Mouse (Mus musculus) MEL (cell line): Measurements from ENCODE around the gene Nxnl1. TPM values are rescaled to one million over a fixed set of nuclear protein-coding genes. Genes with fewer than 3 reads are reported as not detected.

Experiments
- DNase-seq: peaks from one replicate; pipeline ENCODE4 v3.0.0; 2011; ENCODE audit warnings: low read depth, low spot score
- H3K27ac ChIP-seq: 2 replicates; pipeline ENCODE4 v1.5.1; 2012; ENCODE audit warnings: low read depth, mild to moderate bottlenecking, control low read depth, low read length, moderate library complexity; ENCODE audit not compliant: control insufficient read depth
- H3K27me3 ChIP-seq, 2 experiments: fragments of 150-350 bp in 1 of 2; sonication (generic) in 1 of 2; 2 replicates each; pipeline ENCODE4 v1.6.1; 2012; ENCODE audit warnings: low read length in 2 of 2, mild to moderate bottlenecking in 2 of 2, improper control_type of control experiment in 1 of 2, moderate library complexity in 1 of 2; ENCODE audit not compliant: insufficient read depth in 2 of 2, control insufficient read depth in 1 of 2
- H3K36me3 ChIP-seq, 2 experiments: 2 replicates each; pipeline ENCODE4 v1.6.1; 2012 to 2014; ENCODE audit warnings: low read length in 2 of 2, improper control_type of control experiment in 1 of 2, inconsistent platforms in 1 of 2, mild to moderate bottlenecking in 1 of 2; ENCODE audit not compliant: insufficient read depth in 2 of 2, control insufficient read depth in 1 of 2
- H3K4me1 ChIP-seq, 2 experiments: fragments of 150-350 bp in 1 of 2; sonication (generic) in 1 of 2; 2 replicates each; pipeline ENCODE4 v1.6.1; 2012; ENCODE audit warnings: low read length in 2 of 2, improper control_type of control experiment in 1 of 2, mild to moderate bottlenecking in 1 of 2; ENCODE audit not compliant: insufficient read depth in 2 of 2, control insufficient read depth in 1 of 2
- H3K4me3 ChIP-seq, 2 experiments: fragments of 150-350 bp in 1 of 2; sonication (generic) in 1 of 2; 2 replicates each; pipeline ENCODE4 v1.5.1; 2012; ENCODE audit warnings: low read depth in 2 of 2, low read length in 2 of 2, mild to moderate bottlenecking in 2 of 2, moderate library complexity in 2 of 2, control low read depth in 1 of 2, improper control_type of control experiment in 1 of 2; ENCODE audit not compliant: control insufficient read depth in 1 of 2, insufficient read depth in 1 of 2
- H3K79me2 ChIP-seq: 2 replicates; pipeline ENCODE4 v1.6.1; 2012; ENCODE audit warnings: mild to moderate bottlenecking, low read length, moderate library complexity; ENCODE audit not compliant: control insufficient read depth, poor library complexity, insufficient read depth
- H3K9ac ChIP-seq: 2 replicates; pipeline ENCODE4 v1.6.1; 2012; ENCODE audit warnings: low read depth, mild to moderate bottlenecking, control low read depth, low read length, moderate library complexity; ENCODE audit not compliant: control insufficient read depth, poor library complexity, severe bottlenecking
- H3K9me3 ChIP-seq: fragments of 150-350 bp; sonication (generic); replicated peaks from 2 replicates; pipeline ENCODE4 v1.6.1; 2012; ENCODE audit warnings: mild to moderate bottlenecking, low read length, improper control_type of control experiment, moderate library complexity; ENCODE audit not compliant: insufficient read depth
- BHLHE40 ChIP-seq: IDR thresholded peaks from 2 replicates; pipeline ENCODE4 v1.6.1; 2012; ENCODE audit warnings: low read depth, mild to moderate bottlenecking, inconsistent platforms, low read length, improper control_type of control experiment, borderline replicate concordance
- EP300 ChIP-seq, 2 experiments: IDR thresholded peaks; 2 replicates each; pipeline ENCODE4 v1.6.1; 2011; ENCODE audit warnings: improper control_type of control experiment in 2 of 2, low read length in 2 of 2, low read depth in 1 of 2, mild to moderate bottlenecking in 1 of 2
- GABPA ChIP-seq: IDR thresholded peaks from 2 replicates; pipeline ENCODE4 v1.6.1; 2012; ENCODE audit warnings: low read depth, mild to moderate bottlenecking, inconsistent platforms, low read length, improper control_type of control experiment, moderate library complexity
- GATA1 ChIP-seq: IDR thresholded peaks from 2 replicates; pipeline ENCODE4 v1.6.1; 2011; ENCODE audit warnings: low read depth, low read length, improper control_type of control experiment
- JUND ChIP-seq: IDR thresholded peaks from 2 replicates; pipeline ENCODE4 v1.6.1; 2011; ENCODE audit warnings: low read depth, mild to moderate bottlenecking, improper control_type of control experiment, low read length
- MXI1 ChIP-seq: IDR thresholded peaks from 2 replicates; pipeline ENCODE4 v1.6.1; 2011; ENCODE audit warnings: mild to moderate bottlenecking, low read depth, low read length, improper control_type of control experiment
- MYB ChIP-seq: IDR thresholded peaks from 2 replicates; pipeline ENCODE4 v1.6.1; 2011; ENCODE audit warnings: mild to moderate bottlenecking, low read depth, low read length, improper control_type of control experiment
- NELFE ChIP-seq: IDR thresholded peaks from 2 replicates; pipeline ENCODE4 v1.6.1; 2011; ENCODE audit warnings: low read depth, low read length, improper control_type of control experiment
- POLR2A ChIP-seq, 2 experiments: IDR thresholded peaks; 2 replicates each; pipeline ENCODE4 v1.6.1; 2011 to 2012; ENCODE audit warnings: low read length in 2 of 2, mild to moderate bottlenecking in 2 of 2, control low read depth in 1 of 2, improper control_type of control experiment in 1 of 2, low read depth in 1 of 2, moderate library complexity in 1 of 2; ENCODE audit not compliant: control insufficient read depth in 1 of 2, insufficient read depth in 1 of 2, poor library complexity in 1 of 2
- POLR2AphosphoS5 ChIP-seq: IDR thresholded peaks from 2 replicates; pipeline ENCODE4 v1.6.1; 2012; ENCODE audit warnings: low read depth, borderline replicate concordance, mild to moderate bottlenecking, inconsistent platforms, low read length, moderate library complexity, mixed read lengths
- RCOR1 ChIP-seq: IDR thresholded peaks from 2 replicates; pipeline ENCODE4 v1.6.1; 2012; ENCODE audit warnings: low read depth, mild to moderate bottlenecking, inconsistent platforms, low read length, improper control_type of control experiment
- TAL1 ChIP-seq: IDR thresholded peaks from 2 replicates; pipeline ENCODE4 v1.6.1; 2012; ENCODE audit warnings: mild to moderate bottlenecking, inconsistent platforms, low read length, moderate library complexity, mixed read lengths
- TBP ChIP-seq: IDR thresholded peaks from 2 replicates; pipeline ENCODE4 v1.8.0; 2011; ENCODE audit warnings: low read depth, low read length, improper control_type of control experiment
- USF1 ChIP-seq: IDR thresholded peaks from 2 replicates; pipeline ENCODE4 v1.6.1; 2014; ENCODE audit warnings: low read depth, mild to moderate bottlenecking, inconsistent platforms, low read length, improper control_type of control experiment, moderate library complexity
- ZKSCAN1 ChIP-seq: IDR thresholded peaks from 2 replicates; pipeline ENCODE4 v1.6.1; 2012; ENCODE audit warnings: low read depth, mild to moderate bottlenecking, inconsistent platforms, low read length, improper control_type of control experiment, moderate library complexity
- ZMIZ1 ChIP-seq: IDR thresholded peaks from 2 replicates; pipeline ENCODE4 v1.6.1; 2012; ENCODE audit warnings: low read depth, mild to moderate bottlenecking, inconsistent platforms, low read length, improper control_type of control experiment, moderate library complexity
- polyA plus RNA-seq, 2 experiments: library from polyadenylated mRNA; stranded (reverse) in 1 of 2; unstranded in 1 of 2; fragments of >175 nt in 1 of 2; fragments of >200 nt in 1 of 2; gene quantifications; 2 replicates each; pipeline versions ENCODE4 v1.2.1 to v1.2.4; 2012; ENCODE audit warnings: low replicate concordance in 2 of 2, low read depth in 1 of 2; ENCODE audit not compliant: insufficient read length in 2 of 2, insufficient read depth in 1 of 2, missing spikeins in 1 of 2
- total RNA-seq: library from RNA; depleted of rRNA; stranded (reverse); fragments of 300-350 nt; gene quantifications from 2 replicates; pipeline ENCODE4 v1.2.3, GENCODE M21; 2012

Gene Nxnl1
- total and polyA plus RNA-seq, 3 experiments, result 0.04 to 1.2 TPM; not detected in 1

DNA sequence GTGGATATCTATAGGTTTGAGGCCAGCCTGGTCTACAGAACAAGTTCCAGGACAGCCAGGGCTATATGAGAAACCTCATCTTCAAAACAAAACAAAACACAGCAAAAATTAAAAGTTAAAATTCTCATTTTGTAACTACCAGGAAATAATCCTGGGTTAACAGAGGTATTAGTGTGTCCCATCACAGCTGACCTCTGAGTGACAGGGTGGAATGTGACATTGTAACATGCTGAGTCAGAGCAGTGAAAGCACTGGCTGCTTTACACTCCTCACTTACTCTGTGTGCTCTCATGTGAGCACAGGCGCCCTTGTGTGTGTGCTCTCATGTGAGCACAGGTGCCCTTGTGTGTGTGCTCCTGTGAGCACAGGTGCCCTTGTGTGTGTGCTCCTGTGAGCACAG, 8.6 kb upstream of the Nxnl1 start:
- Histone ChIP-seq H3K9me3 (no peaks in the 10 kb centered on the region), H3K9ac (no peak overlapping the region), H3K79me2 (no peaks in the 10 kb centered on the region), H3K27me3 (no peaks in the 10 kb centered on the region; a peak in 2 of 4 replicates), H3K27ac (no peak overlapping the region), H3K4me1 (0 out of 4 replicates have a peak, but pooled peaks cover 0 to 4% of the 10 kb centered on the region in 2 experiments), H3K4me3 (no peak overlapping the region), H3K36me3 (no peaks in the 10 kb centered on the region)
- no peak for DNase-seq
- TF ChIP-seq MYB, result no peak
- TF ChIP-seq POLR2AphosphoS5, result no peak
- TF ChIP-seq GATA1, result no peak
- TF ChIP-seq TBP, result no peak
- no peak for TF ChIP-seq BHLHE40
- TF ChIP-seq, all 39 proteins: peak for 0

DNA sequence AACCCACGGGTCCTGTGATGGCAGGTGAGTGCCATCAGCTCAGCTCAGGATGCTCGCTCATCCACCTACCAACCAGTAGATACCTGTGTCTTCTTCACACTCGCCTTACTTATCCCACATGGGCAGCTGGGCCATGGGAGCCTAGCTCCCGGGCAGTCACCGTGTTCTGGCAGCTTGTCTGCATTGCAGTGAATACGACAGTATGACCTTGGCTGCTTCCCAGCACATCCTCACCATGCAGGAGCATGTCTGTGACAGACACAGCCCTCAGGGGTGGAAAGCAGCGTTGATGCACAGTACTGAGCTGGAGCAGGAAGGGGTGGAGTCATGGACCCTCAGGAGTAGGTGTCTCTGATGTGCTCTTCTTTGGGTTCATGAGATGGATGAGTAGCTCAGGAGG, 8.0 kb upstream of the Nxnl1 start:
- TF ChIP-seq RCOR1, result no peak
- TF ChIP-seq POLR2A (IDR thresholded peaks at IDR 0.05; ENCODE audit: control insufficient read depth in 1 of 2, insufficient read depth in 1 of 2, low read depth in 1 of 2, low read length in 2 of 2, poor library complexity in 1 of 2), result no peak
- no peak for TF ChIP-seq TAL1
- no peak for TF ChIP-seq ZKSCAN1
- no peak for TF ChIP-seq USF1
- no peak for TF ChIP-seq NELFE
- TF ChIP-seq JUND, result no peak
- no peak for TF ChIP-seq EP300 (IDR thresholded peaks at IDR 0.05; ENCODE audit: low read depth in 1 of 2, low read length in 2 of 2)
- no peak for TF ChIP-seq GATA1
- no peak for TF ChIP-seq GABPA
- TF ChIP-seq MXI1, result no peak
- TF ChIP-seq ZMIZ1, result no peak
- Histone ChIP-seq H3K27ac (no peak overlapping the region), H3K9me3 (no peaks in the 10 kb centered on the region), H3K4me1 (0 out of 4 replicates have a peak, but pooled peaks cover 0 to 3% of the 10 kb centered on the region in 2 experiments), H3K27me3 (no peaks in the 10 kb centered on the region; a peak in 2 of 4 replicates), H3K9ac (no peak overlapping the region), H3K36me3 (no peaks in the 10 kb centered on the region), H3K4me3 (no peak overlapping the region), H3K79me2 (no peaks in the 10 kb centered on the region)
- DNase-seq, result no peak
